Mouse (Mus musculus) brain, embryonic 14.5 days (tissue): ENCODE measurements around the gene Zfp62. TPM values are rescaled to one million over a fixed set of nuclear protein-coding genes. Genes with fewer than 3 reads are reported as not detected.
A peak's percentile ranks its signal among the peaks of the same experiment; 100 is the strongest.
"Not testable (repeated sequence)": the region's sequence is repeated elsewhere in the genome, so short reads cannot be mapped to it uniquely, and the experiment has no call there.

Experiments used
- DNase-seq: peaks from one replicate; pipeline ENCODE4 v3.0.0-alpha.2; 2011; ENCODE audit warnings: low read depth
- CTCF ChIP-seq: fragments of 200-500 bp; IDR thresholded peaks from 2 replicates; pipeline ENCODE4 v1.5.1; 2012; ENCODE audit warnings: inconsistent platforms, mild to moderate bottlenecking, moderate library complexity, borderline replicate concordance; ENCODE audit not compliant: insufficient read depth, insufficient read length; ENCODE audit errors: extremely low read depth
- POLR2A ChIP-seq: fragments of 200-500 bp; IDR thresholded peaks from 2 replicates; pipeline ENCODE4 v1.6.1; 2012; ENCODE audit warnings: mild to moderate bottlenecking, inconsistent platforms, borderline replicate concordance; ENCODE audit not compliant: poor library complexity, insufficient read depth, insufficient read length, severe bottlenecking; ENCODE audit errors: extremely low read depth
- polyA plus RNA-seq: library from polyadenylated mRNA; depleted of rRNA; stranded (reverse); fragments of >200 nt; gene quantifications from 2 replicates; pipeline ENCODE4 v1.2.3, GENCODE M21; 2012; rRNA removed

Zfp62 gene
- polyA plus RNA-seq: 23.8 and 34.9 TPM in 2 replicates

- peak; percentile 97 for DNase-seq
- TF ChIP-seq POLR2A: peak; percentile 90
- no peak for TF ChIP-seq CTCF
These were observed at the start of gene Zfp62 for GRCm38 (mm10) chr11:49203129-49203768. Gene Zfp62 (plus strand): TSS chr11:49203292.

DNA sequence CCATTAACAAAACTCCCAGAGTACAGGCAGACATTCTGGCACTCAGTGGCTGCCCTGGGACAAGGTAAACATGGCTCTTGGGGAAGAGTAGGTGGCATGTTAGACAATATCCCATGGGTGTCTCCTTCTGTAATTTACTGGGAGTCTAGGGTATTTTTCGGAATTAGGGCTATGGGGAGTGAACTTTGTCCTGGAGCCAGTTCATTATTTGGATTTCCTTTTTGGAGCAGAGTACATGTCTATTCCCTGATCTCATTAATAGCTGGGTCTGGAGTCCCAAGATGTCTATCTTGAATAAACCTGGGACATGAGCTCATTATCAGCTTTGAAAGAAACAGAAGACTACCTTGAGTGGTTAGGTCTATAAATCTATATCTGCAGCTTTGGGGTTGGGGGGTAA lies 49.0 kb upstream of the Zfp62 start, which contains the start of gene Olfr1394:
Gene Olfr1394 (plus strand): TSS at position 301 of the 400 bp plus-strand sequence.
- DNase-seq: no peak
- no peak for TF ChIP-seq POLR2A
- TF ChIP-seq CTCF: no peak

DNA sequence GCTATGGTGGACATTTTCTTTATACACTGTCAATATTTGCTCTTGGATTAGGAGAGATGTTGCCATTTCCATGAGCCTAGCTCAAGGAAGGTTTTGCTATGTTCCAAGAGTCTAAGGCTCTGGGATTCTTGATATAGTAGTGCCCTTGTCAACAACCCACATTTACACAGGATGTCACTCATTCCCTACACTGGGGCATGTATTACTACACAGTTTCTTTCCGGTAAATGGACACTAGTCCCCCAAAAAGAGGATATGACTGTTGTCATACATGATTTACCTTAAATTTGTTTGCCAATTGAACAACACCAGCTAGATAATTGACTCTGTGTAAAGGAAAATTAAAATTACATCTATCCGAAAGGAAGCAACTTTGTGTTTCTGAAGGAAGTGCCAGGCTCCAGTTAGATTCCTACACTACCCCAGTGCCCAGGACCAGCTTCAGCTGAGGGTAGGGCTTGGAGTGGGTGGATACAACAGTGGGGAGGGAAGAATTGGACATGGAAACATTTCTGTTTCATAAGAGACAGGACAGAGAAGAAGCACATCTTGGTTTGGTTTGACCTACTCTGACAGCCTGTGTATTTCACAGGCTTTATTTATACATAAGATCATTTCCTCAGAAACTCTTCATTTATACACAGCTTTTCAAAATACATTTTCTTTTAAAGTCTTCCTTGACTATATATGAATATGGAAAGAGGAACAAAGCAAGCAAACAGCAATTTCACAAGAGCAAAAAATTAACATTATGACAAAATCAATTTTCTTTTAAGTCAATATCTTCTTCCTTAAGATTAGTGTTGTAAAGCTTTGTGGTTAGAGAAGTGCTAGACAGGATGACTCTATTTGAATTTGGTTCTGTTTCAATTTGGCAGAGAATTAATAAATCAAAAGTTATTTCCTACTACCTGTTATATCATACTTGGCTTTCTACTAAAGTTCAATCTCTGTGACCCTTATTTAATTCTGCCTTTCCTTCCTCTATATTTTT lies 46.0 kb upstream of the Zfp62 start:
- TF ChIP-seq CTCF: no peak
- TF ChIP-seq POLR2A: no peak
- DNase-seq: no peak

DNA sequence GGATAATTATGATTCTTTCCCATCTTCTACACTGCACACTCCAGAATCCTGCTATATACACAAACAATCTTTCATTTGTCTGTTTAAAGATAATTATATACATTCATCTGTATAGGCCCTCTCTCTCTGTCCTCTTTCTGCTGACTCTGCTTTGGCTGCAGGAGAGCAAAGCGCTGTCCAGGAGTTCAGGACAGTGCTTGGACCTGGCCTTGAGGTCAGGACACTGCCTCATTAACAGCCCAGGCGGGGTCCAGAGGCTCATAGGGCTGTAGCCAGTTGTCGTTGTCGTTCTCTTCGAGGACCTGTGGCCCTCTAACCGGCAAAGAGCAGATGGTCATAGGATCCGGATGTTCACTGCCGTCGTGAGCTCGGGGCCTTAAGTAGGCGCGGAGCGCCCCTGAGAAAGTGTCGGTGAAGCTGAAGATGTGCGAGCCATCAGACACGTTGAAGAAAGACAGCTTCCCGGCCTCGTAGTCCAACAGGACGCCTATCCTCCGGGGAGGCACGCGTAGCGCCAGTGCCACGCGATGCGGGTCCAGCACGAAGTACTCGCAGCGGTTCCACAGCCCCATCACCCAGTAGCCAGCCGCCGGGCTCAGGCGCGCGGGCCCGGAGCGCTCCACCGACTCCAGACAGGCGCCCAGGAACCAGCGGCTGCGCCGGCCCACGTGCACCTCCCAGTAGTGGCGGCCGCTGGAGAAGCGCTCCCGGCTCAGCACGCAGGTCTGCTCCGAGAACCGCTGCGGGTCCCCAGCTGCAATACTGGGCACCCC lies 34.1 kb upstream of the Zfp62 start:
- TF ChIP-seq POLR2A (no peak), CTCF (no peak)

GRCm38 (mm10) chr11:49170576-49170975 lies 32.5 kb upstream of the Zfp62 start:
- no peak for DNase-seq
- no peak for TF ChIP-seq CTCF
- no peak for TF ChIP-seq POLR2A

More for the DNA sequence above, 34.1 kb upstream of the Zfp62 start:
- DNase-seq: peak; percentile 55

GRCm38 (mm10) chr11:49175345-49175744 lies 27.7 kb upstream of the Zfp62 start:
- TF ChIP-seq CTCF (no peak), POLR2A (no peak)
- no peak for DNase-seq

DNA sequence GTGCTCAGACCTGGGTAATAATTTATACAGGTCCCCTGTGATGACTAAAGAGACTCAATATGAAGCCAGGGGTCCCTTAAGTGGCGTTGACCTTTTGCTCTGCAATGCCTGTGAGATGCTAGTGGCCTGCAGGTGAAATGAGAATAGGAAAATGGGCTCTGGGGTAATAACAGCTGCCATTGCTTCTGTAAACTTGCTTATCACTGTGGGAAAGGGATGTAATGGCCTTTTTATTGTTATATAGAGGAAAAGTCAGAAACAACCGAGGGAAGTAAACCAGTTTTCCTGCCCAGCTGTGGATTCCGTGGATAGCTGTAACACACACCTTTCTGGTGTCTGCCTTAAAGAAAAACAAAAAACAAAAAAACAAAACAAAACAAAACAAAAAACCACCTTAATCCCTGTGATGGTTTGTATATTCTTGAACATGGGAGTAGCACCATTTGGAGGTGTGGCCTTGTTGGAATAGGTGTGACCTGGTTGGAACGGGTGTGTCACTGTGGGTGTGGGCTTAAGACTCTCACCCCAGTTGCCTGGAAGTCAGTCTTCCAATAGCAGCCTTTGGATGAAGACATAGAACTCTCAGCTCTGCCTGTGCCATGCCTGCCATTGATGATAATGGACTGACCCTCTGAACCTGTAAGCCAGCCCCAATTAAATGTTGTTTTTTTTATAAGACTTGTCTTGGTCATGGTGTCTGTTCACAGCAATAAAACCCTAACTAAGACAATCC lies 26.9 kb upstream of the Zfp62 start:
- DNase-seq: not testable (repeated sequence)

- no peak for TF ChIP-seq POLR2A
- TF ChIP-seq CTCF: no peak
- DNase-seq: no peak
These were observed 19.9 kb upstream of the Zfp62 start for GRCm38 (mm10) chr11:49183172-49183571.

- DNase-seq: no peak
- TF ChIP-seq CTCF (no peak), POLR2A (no peak)
These were observed 16.6 kb upstream of the Zfp62 start for GRCm38 (mm10) chr11:49186452-49186851.

- no peak for TF ChIP-seq CTCF
- TF ChIP-seq POLR2A: no peak
- DNase-seq: no peak
These were observed 16.1 kb upstream of the Zfp62 start, which contains the start of gene Btnl9 for GRCm38 (mm10) chr11:49186955-49187488. Gene Btnl9 (minus strand): TSS chr11:49187159.

GRCm38 (mm10) chr11:49187701-49188100 lies 15.4 kb upstream of the Zfp62 start:
- no peak for DNase-seq
- TF ChIP-seq POLR2A (no peak), CTCF (no peak)
